Mouse (Mus musculus): Measurements from ENCODE around the gene Gm47289.

- TF ChIP-seq POLR2A (IDR thresholded peaks at IDR 0.05; ENCODE audit: extremely low read depth, insufficient read depth, low read length) (no peak), CTCF (IDR thresholded peaks at IDR 0.05; ENCODE audit: low read depth, low read length) (no peak)
Observed at GRCm38 (mm10) chr9:119201653-119202052, 42.7 kb downstream of the Gm47289 start.
